Mouse (Mus musculus) hindbrain, embryonic 16.5 days (tissue): ENCODE results near the gene 2900026A02Rik. TPM values are rescaled to one million over a fixed set of nuclear protein-coding genes. Genes with fewer than 3 reads are reported as not detected.

Source experiments
- ATAC-seq: fragments of 200-750 bp; cut with Nextera tagmentation; 2 replicates; pipeline ENCODE4 v1.8.0; 2017; ENCODE audit warnings: moderate TSS enrichment, moderate library complexity
- H3K27ac ChIP-seq: fragments of 300-500 bp; sonication (generic); 2 replicates; pipeline ENCODE4 v1.5.1; 2014; ENCODE audit warnings: low read depth, mild to moderate bottlenecking, control low read depth, low read length, moderate library complexity
- H3K27me3 ChIP-seq: fragments of 300-500 bp; sonication (generic); replicated peaks from 2 replicates; pipeline ENCODE4 v1.6.1; 2014; ENCODE audit warnings: low read length; ENCODE audit not compliant: control insufficient read depth, insufficient read depth
- H3K36me3 ChIP-seq: fragments of 300-500 bp; sonication (generic); 2 replicates; pipeline ENCODE4 v1.6.1; 2014; ENCODE audit warnings: mild to moderate bottlenecking, low read length, moderate library complexity, mixed read lengths; ENCODE audit not compliant: control insufficient read depth, insufficient read depth
- H3K4me1 ChIP-seq: fragments of 300-500 bp; sonication (generic); 2 replicates; pipeline ENCODE4 v1.6.1; 2014; ENCODE audit warnings: low read depth, low read length; ENCODE audit not compliant: control insufficient read depth, insufficient read depth
- H3K4me2 ChIP-seq: fragments of 300-500 bp; sonication (generic); 2 replicates; pipeline ENCODE4 v1.6.1; 2014; ENCODE audit warnings: mild to moderate bottlenecking, low read length, control low read depth, moderate library complexity
- H3K4me3 ChIP-seq: fragments of 300-500 bp; sonication (generic); 2 replicates; pipeline ENCODE4 v1.5.1; 2014; ENCODE audit warnings: mild to moderate bottlenecking, low read length, control low read depth, moderate library complexity
- H3K9ac ChIP-seq: fragments of 300-500 bp; sonication (generic); 2 replicates; pipeline ENCODE4 v1.6.1; 2014; ENCODE audit warnings: low read depth, mild to moderate bottlenecking, control low read depth, low read length, moderate library complexity
- H3K9me3 ChIP-seq: fragments of 300-500 bp; sonication (generic); 2 replicates; pipeline ENCODE4 v1.6.1; 2014; ENCODE audit warnings: mild to moderate bottlenecking, low read length, moderate library complexity; ENCODE audit not compliant: control insufficient read depth
- WGBS: fragments of 180-500 bp; shearing (Covaris S2); extraction: QIAGEN DNeasy Blood & Tissue Kit; methylation state at CpG from one replicate; pipeline ENCODE4 v1.1.7; 2014; 5-methylcytosine and 5-hydroxymethylcytosine counted together
- polyA plus RNA-seq: library from polyadenylated mRNA; unstranded; fragments of >200 nt; fragmentation: Nextera tagmentation; extraction: Ambion mirVana; gene quantifications from 2 replicates; pipeline ENCODE4 v1.2.1, GENCODE M21; 2015

The 2900026A02Rik gene
- polyA plus RNA-seq, 1 experiment from 2014 or later = 4.3 TPM

- Histone ChIP-seq H3K4me2 (no peak overlapping the region), H3K36me3 (no peaks in the 10 kb centered on the region), H3K9me3 (no peaks in the 10 kb centered on the region), H3K9ac (no peak overlapping the region), H3K27ac (no peak overlapping the region), H3K4me3 (no peak overlapping the region), H3K4me1 (no peaks in the 10 kb centered on the region), H3K27me3 (no peaks in the 10 kb centered on the region)
- peak; percentile 29; the same call in 1 of the 2 replicates for ATAC-seq
- 86% methylated on average over 10 of the region's 10 CpGs for WGBS
Measured at GRCm38 (mm10) chr5:113171968-113172578, 49.0 kb downstream of the 2900026A02Rik start.

- Histone ChIP-seq H3K36me3 (no peaks in the 10 kb centered on the region), H3K4me3 (no peak overlapping the region), H3K4me2 (no peak overlapping the region), H3K9ac (no peak overlapping the region), H3K9me3 (no peaks in the 10 kb centered on the region), H3K27ac (no peak overlapping the region), H3K27me3 (no peaks in the 10 kb centered on the region), H3K4me1 (no peaks in the 10 kb centered on the region)
- ATAC-seq = no peak
- WGBS = 92% methylated on average over 11 of the region's 11 CpGs
Measured at GRCm38 (mm10) chr5:113170064-113170754, 50.8 kb downstream of the 2900026A02Rik start.

- no peak overlapping the region for H3K4me2 ChIP-seq
- no peaks in the 10 kb centered on the region for H3K36me3 ChIP-seq
- ATAC-seq = no peak
- no peaks in the 10 kb centered on the region for H3K9me3 ChIP-seq
- no peak overlapping the region for H3K4me3 ChIP-seq
- no peak overlapping the region for H3K9ac ChIP-seq
- no peak overlapping the region for H3K27ac ChIP-seq
- WGBS = 48% methylated on average over 2 of the region's 2 CpGs
- H3K27me3 ChIP-seq = no peaks in the 10 kb centered on the region
- H3K4me1 ChIP-seq = peaks cover 11% of the 10 kb centered on the region
Measured at GRCm38 (mm10) chr5:113167733-113168132, 53.3 kb downstream of the 2900026A02Rik start.

DNA sequence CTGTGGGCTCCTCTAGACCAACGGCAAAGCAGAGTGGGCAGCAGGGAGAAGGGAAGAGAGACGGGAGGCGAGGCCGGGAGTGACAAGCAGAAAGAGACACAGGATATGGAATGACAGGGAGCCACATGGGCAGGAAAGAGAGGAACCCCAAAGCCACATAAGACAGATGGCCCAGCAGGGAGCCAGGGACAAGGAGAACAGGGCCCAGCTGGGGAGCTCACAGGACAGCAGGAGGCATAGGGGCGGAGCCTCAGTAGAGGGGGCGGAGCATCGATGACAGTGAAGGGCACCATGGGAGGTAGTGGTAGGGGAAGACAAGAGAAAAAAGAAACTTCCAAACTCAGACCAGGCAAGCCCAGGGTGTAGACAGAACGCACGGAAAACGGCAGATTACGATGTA, 55.6 kb downstream of the 2900026A02Rik start:
- WGBS = 38% methylated on average over 11 of the region's 11 CpGs
- H3K27ac ChIP-seq = no peak overlapping the region
- no peak overlapping the region for H3K4me2 ChIP-seq
- H3K36me3 ChIP-seq = no peaks in the 10 kb centered on the region
- no peaks in the 10 kb centered on the region for H3K27me3 ChIP-seq
- H3K9me3 ChIP-seq = no peaks in the 10 kb centered on the region
- no peak for ATAC-seq
- no peak overlapping the region for H3K4me3 ChIP-seq
- no peak overlapping the region for H3K9ac ChIP-seq
- peaks cover 13% of the 10 kb centered on the region for H3K4me1 ChIP-seq

GRCm38 (mm10) chr5:113164873-113165441, 56.1 kb downstream of the 2900026A02Rik start:
- peaks cover 17% of the 10 kb centered on the region for H3K4me1 ChIP-seq
- no peak overlapping the region for H3K4me2 ChIP-seq
- no peak overlapping the region for H3K9ac ChIP-seq
- no peaks in the 10 kb centered on the region for H3K9me3 ChIP-seq
- no peak overlapping the region for H3K27ac ChIP-seq
- WGBS = 8% methylated on average over 14 of the region's 16 CpGs
- ATAC-seq = peak; percentile 79
- no peaks in the 10 kb centered on the region for H3K27me3 ChIP-seq
- no peak overlapping the region for H3K4me3 ChIP-seq
- no peaks in the 10 kb centered on the region for H3K36me3 ChIP-seq

DNA sequence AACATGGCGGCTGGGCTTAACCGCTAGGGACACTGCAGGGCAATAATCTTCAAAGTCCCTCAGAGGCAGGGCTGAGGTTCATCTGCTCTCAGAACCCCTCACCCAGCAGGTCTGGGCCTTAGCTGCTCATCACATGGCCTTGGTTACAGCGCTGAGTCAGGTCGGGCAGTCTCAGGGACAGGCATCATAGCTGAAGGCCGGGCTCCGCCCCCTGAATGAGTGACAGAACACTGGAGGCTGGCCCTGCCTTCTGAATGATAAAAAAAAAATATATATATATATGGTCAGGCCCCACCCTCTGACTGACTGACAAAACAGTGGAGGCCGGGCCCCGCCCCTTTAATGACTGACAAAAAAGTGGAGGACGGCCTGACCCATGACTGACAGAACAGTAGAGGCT, 56.6 kb downstream of the 2900026A02Rik start:
- no peaks in the 10 kb centered on the region for H3K9me3 ChIP-seq
- peaks cover 17% of the 10 kb centered on the region for H3K4me1 ChIP-seq
- no peak overlapping the region for H3K4me2 ChIP-seq
- no peaks in the 10 kb centered on the region for H3K36me3 ChIP-seq
- H3K9ac ChIP-seq = no peak overlapping the region
- no peak overlapping the region for H3K4me3 ChIP-seq
- ATAC-seq = no peak
- H3K27ac ChIP-seq = no peak overlapping the region
- 28% methylated on average over 9 of the region's 9 CpGs for WGBS
- H3K27me3 ChIP-seq = no peaks in the 10 kb centered on the region

GRCm38 (mm10) chr5:113163116-113163515, 57.9 kb downstream of the 2900026A02Rik start:
- H3K36me3 ChIP-seq = no peaks in the 10 kb centered on the region
- peak overlapping the region; percentile 40 for H3K4me2 ChIP-seq
- H3K27me3 ChIP-seq = no peaks in the 10 kb centered on the region
- H3K9ac ChIP-seq = 0 out of 2 replicates have a peak overlapping the region, but pooled peaks have one; percentile 11
- H3K4me3 ChIP-seq = peak overlapping the region; percentile 3; the same call in 1 of the 2 replicates
- peaks cover 17% of the 10 kb centered on the region for H3K4me1 ChIP-seq
- H3K27ac ChIP-seq = no peak overlapping the region
- H3K9me3 ChIP-seq = no peaks in the 10 kb centered on the region
- WGBS = 5% methylated on average over 13 of the region's 13 CpGs
- no peak for ATAC-seq

DNA sequence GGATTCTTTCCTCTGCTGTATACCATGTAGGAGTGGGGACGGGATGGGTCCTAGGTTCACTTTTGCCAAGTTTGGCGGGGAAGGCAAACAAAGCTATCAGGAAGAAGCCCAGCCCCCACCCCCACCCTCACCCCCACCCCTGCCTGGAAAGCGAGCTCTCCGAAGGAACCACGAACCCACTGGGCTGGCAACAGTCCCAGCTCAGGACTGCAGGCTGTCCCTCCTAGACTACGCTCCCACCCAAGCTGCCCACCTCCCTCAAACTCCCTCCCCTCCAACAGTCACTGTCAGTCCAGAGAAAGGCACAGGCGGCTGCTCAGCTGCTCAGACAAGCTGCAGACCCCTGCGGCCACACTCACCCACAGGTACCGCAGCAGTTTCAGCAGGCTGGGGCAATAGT, 58.3 kb downstream of the 2900026A02Rik start:
- no peak overlapping the region for H3K27ac ChIP-seq
- H3K9me3 ChIP-seq = no peaks in the 10 kb centered on the region
- ATAC-seq = no peak
- H3K9ac ChIP-seq = no peak overlapping the region
- H3K4me2 ChIP-seq = peak overlapping the region; percentile 40
- WGBS = 16% methylated on average over 9 of the region's 9 CpGs
- H3K36me3 ChIP-seq = no peaks in the 10 kb centered on the region
- peaks cover 17% of the 10 kb centered on the region for H3K4me1 ChIP-seq
- peak overlapping the region; percentile 3; the same call in 1 of the 2 replicates for H3K4me3 ChIP-seq
- no peaks in the 10 kb centered on the region for H3K27me3 ChIP-seq

DNA sequence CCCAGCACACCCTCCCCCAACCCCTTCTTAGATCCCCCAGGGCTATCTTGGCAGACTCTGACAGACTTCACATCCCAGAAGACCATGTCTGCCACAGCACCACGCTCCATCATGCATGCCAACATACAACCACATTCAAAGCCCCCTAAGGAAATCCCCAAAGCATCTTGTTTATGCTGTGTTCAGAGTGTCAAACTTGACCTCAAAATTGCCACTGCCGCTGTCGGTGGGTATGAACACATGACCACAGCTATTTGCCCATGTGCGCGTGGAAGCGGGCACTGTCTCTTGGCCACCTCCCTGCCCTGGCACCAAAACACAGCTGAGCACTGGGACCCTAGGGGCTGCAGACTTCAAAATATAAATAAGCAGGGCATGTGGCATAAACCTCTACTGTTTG, 59.5 kb downstream of the 2900026A02Rik start:
- no peak overlapping the region for H3K4me2 ChIP-seq
- no peak for ATAC-seq
- 75% methylated on average over 6 of the region's 6 CpGs for WGBS
- H3K4me3 ChIP-seq = no peak overlapping the region
- H3K4me1 ChIP-seq = peaks cover 17% of the 10 kb centered on the region
- H3K9me3 ChIP-seq = no peaks in the 10 kb centered on the region
- H3K9ac ChIP-seq = no peak overlapping the region
- no peaks in the 10 kb centered on the region for H3K36me3 ChIP-seq
- H3K27me3 ChIP-seq = no peaks in the 10 kb centered on the region
- no peak overlapping the region for H3K27ac ChIP-seq
